Mouse (Mus musculus): ENCODE measurements around the gene Ankrd39. TPM values are rescaled to one million over a fixed set of nuclear protein-coding genes. Genes with fewer than 3 reads are reported as not detected.
A peak's percentile ranks its signal among the peaks of the same experiment; 100 is the strongest.

Ankrd39 gene
- polyA plus RNA-seq, 1 experiment from 2014 or later, result 23.1 TPM

DNA sequence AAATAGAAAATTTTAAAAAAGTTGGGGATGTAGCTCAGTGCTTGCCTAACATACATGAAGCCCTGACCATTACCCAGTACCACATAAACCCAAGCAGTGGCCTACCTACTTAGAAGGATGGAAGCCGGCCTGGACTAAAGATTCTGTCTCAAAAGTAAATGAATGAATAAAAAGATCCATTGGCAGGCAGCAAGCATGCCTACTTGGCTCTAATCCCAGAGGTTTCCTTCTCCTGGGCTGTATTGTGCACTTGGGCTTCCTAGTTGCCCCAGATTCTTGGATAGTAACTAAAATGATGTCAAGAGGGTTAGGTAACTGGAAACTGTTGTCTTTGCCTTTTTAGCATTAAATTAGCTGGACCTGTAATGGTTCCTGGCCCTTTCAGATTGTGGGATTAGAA, 33.9 kb downstream of the Ankrd39 start:
- H3K36me3 ChIP-seq (ENCODE audit: insufficient read depth, low read length), result no peaks in the 10 kb centered on the region
- H3K27me3 ChIP-seq (replicated peaks; ENCODE audit: insufficient read depth, low read length), result no peaks in the 10 kb centered on the region
- 7% methylated on average over 1 of the region's 1 CpGs for WGBS
- peaks cover 17% of the 10 kb centered on the region; the same call in 1 of the 2 replicates for H3K4me1 ChIP-seq (ENCODE audit: insufficient read depth, low read depth, low read length)
- H3K27ac ChIP-seq (ENCODE audit: low read length), result no peak overlapping the region
- no peak for DNase-seq (ENCODE audit: low spot score)
- TF ChIP-seq EP300 (IDR thresholded peaks at IDR 0.05) (no peak), CTCF (IDR thresholded peaks at IDR 0.05) (no peak)
- peak overlapping the region; percentile 82; the same call in 1 of the 2 replicates for H3K9ac ChIP-seq (replicated peaks; ENCODE audit: low read depth)
- H3K4me3 ChIP-seq (ENCODE audit: low read depth, low read length), result peak overlapping the region; percentile 97
- H3K4me2 ChIP-seq (replicated peaks; ENCODE audit: low read depth, low read length), result peak overlapping the region; percentile 98
- no peak for ATAC-seq
- no peaks in the 10 kb centered on the region for H3K9me3 ChIP-seq (ENCODE audit: low read length)

DNA sequence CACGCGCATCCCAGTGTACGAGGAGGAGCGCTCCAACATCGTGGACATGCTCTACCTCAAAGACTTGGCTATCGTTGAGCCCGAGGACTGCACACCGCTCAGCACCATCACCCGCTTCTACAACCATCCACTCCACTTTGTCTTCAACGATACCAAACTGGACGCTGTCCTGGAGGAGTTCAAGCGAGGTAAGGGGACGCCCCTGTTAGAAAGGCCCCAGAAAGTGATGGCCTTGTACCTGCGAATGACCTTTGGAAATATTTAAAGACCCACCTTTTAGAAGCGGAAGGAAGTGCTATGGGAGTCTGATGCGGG, 34.3 kb downstream of the Ankrd39 start:
- peak overlapping the region; percentile 82 for H3K9ac ChIP-seq (replicated peaks; ENCODE audit: low read depth)
- peak overlapping the region; percentile 97 for H3K4me3 ChIP-seq (ENCODE audit: low read depth, low read length)
- no peaks in the 10 kb centered on the region for H3K27me3 ChIP-seq (replicated peaks; ENCODE audit: insufficient read depth, low read length)
- peaks cover 17% of the 10 kb centered on the region; the same call in 1 of the 2 replicates for H3K4me1 ChIP-seq (ENCODE audit: insufficient read depth, low read depth, low read length)
- no peak for DNase-seq (ENCODE audit: low spot score)
- ATAC-seq, result no peak
- H3K4me2 ChIP-seq (replicated peaks; ENCODE audit: low read depth, low read length), result peak overlapping the region; percentile 98
- no peaks in the 10 kb centered on the region for H3K36me3 ChIP-seq (ENCODE audit: insufficient read depth, low read length)
- 2% methylated on average over 16 of the region's 16 CpGs for WGBS
- TF ChIP-seq CTCF (IDR thresholded peaks at IDR 0.05), result no peak
- no peak for TF ChIP-seq EP300 (IDR thresholded peaks at IDR 0.05)
- H3K27ac ChIP-seq (ENCODE audit: low read length), result peak overlapping the region; percentile 98; the same call in 1 of the 2 replicates
- H3K9me3 ChIP-seq (ENCODE audit: low read length), result no peaks in the 10 kb centered on the region

DNA sequence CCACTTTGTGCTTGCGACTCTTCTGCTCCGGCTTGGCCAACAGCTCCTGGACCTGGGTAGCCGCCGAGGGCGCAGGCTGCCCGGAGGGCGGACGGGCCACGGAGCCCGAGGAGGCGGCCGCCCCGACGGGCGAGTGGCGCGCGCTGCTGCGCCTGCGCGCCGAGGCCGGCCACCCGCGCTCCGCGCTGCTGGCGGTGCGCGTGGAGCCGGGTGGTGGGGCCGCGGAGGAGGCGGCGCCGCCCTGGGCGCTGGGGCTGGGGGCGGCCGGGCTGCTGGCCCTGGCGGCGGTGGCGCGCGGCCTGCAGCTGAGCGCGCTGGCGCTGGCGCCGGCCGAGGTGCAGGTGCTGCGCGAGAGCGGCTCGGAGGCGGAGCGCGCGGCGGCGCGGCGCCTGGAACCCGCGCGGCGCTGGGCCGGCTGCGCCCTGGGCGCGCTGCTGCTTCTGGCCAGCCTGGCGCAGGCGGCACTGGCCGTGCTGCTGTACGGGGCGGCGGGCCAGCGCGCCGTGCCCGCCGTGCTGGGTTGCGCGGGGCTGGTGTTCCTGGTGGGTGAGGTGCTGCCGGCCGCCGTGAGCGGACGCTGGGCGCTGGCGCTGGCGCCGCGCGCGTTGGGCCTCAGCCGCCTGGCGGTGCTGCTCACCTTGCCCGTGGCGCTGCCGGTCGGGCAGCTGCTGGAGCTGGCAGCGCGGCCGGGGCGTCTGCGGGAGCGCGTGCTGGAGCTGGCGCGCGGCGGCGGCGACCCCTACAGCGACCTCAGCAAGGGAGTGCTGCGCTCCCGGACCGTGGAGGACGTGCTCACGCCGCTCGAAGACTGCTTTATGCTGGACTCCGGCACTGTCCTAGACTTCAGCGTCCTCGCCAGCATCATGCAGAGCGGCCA, 34.9 kb downstream of the Ankrd39 start:
- peak; percentile 59 for DNase-seq (ENCODE audit: low spot score)
- no peaks in the 10 kb centered on the region for H3K9me3 ChIP-seq (ENCODE audit: low read length)

DNA sequence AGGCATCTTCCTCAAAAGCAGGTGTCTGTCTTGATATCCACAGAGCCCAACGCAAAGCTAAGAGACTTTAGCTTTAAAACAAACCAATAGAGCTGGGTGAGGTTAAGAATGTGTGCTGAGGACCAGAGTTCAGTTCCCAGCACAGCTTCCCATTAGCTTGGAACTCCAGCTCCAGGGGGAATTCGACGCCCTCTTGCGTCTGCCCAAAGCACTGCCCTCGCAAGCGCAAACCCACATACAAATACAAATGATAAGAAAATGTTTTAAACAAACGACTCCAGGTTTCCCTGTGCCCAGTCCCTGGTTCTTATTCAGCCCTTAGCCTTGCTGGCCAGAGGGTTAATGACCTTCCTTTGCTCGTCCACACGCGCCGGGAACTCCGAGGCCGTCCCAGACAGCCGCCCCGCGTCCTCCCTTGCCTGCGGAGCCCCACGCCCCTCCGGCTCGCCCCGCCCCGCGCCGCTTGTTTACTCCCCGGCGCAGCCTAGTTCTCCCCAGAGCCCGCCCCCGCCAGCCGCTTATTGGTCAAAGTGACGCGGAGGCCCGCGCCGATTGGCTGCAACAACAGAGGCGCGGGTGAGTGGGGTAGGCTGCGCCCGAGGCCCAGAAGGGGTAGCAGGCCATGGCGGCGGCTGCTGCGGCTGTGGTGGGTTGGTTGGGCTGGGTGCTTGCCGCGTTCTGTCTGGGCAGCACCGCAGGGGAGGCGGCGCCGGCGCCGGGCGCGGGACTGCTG, 35.8 kb downstream of the Ankrd39 start, which contains the start of gene Cnnm3:
Gene Cnnm3, plus strand, starts transcription at position 579 of the 733 bp plus-strand sequence.
- H3K4me3 ChIP-seq (ENCODE audit: low read depth, low read length), result peak within 1 kb of the TSS; percentile 97
- WGBS, result 2% methylated on average over 39 of the region's 51 CpGs
- no peaks in the 10 kb centered on the region for H3K27me3 ChIP-seq (replicated peaks; ENCODE audit: insufficient read depth, low read length)
- TF ChIP-seq CTCF (IDR thresholded peaks at IDR 0.05) (peak; percentile 63), EP300 (IDR thresholded peaks at IDR 0.05) (no peak; the same call in 1 of the 2 replicates)
- peak within 1 kb of the TSS; percentile 98 for H3K4me2 ChIP-seq (replicated peaks; ENCODE audit: low read depth, low read length)
- peak within 1 kb of the TSS; percentile 98 for H3K27ac ChIP-seq (ENCODE audit: low read length)
- peaks cover 17% of the 10 kb centered on the region; the same call in 1 of the 2 replicates for H3K4me1 ChIP-seq (ENCODE audit: insufficient read depth, low read depth, low read length)
- no peaks in the 10 kb centered on the region for H3K9me3 ChIP-seq (ENCODE audit: low read length)
- H3K36me3 ChIP-seq (ENCODE audit: insufficient read depth, low read length), result no peaks in the 10 kb centered on the region
- DNase-seq (ENCODE audit: low spot score) (peak; percentile 98), ATAC-seq (peak; percentile 99)
- H3K9ac ChIP-seq (replicated peaks; ENCODE audit: low read depth), result peak within 1 kb of the TSS; percentile 82

More for the DNA sequence above, 34.9 kb downstream of the Ankrd39 start:
- no peaks in the 10 kb centered on the region for H3K36me3 ChIP-seq (ENCODE audit: insufficient read depth, low read length)
- peak; percentile 59 for ATAC-seq
- H3K4me3 ChIP-seq (ENCODE audit: low read depth, low read length), result peak overlapping the region; percentile 97
- H3K27me3 ChIP-seq (replicated peaks; ENCODE audit: insufficient read depth, low read length), result no peaks in the 10 kb centered on the region
- peak overlapping the region; percentile 98 for H3K27ac ChIP-seq (ENCODE audit: low read length)
- peak overlapping the region; percentile 82 for H3K9ac ChIP-seq (replicated peaks; ENCODE audit: low read depth)
- WGBS, result 3% methylated on average over 55 of the region's 126 CpGs
- TF ChIP-seq CTCF (IDR thresholded peaks at IDR 0.05) (no peak), EP300 (IDR thresholded peaks at IDR 0.05) (no peak)
- peak overlapping the region; percentile 98 for H3K4me2 ChIP-seq (replicated peaks; ENCODE audit: low read depth, low read length)
- peaks cover 17% of the 10 kb centered on the region; the same call in 1 of the 2 replicates for H3K4me1 ChIP-seq (ENCODE audit: insufficient read depth, low read depth, low read length)

DNA sequence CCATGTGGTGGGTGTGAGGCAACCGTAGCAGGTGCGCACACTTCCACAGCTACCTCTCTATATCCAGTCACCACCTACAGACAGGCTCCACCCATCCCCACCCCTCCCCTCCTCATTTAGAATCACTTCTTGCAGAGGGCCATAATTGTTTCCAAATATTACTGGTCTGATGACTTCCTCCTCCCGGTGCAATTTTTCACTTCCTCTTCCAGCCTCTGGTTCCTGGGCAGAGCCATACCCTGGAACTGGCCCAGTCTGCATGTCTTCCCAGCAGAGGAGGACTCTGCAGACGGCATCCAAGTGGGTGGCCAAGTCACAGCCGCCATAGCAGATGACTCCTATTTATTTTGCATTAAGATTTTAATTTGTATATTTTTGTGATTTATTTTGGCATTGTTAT, 39.0 kb downstream of the Ankrd39 start:
- H3K36me3 ChIP-seq (ENCODE audit: insufficient read depth, low read length), result no peaks in the 10 kb centered on the region
- DNase-seq (ENCODE audit: low spot score) (peak; percentile 51), ATAC-seq (no peak)
- no peak overlapping the region for H3K27ac ChIP-seq (ENCODE audit: low read length)
- H3K4me3 ChIP-seq (ENCODE audit: low read depth, low read length), result no peak overlapping the region
- no peaks in the 10 kb centered on the region for H3K9me3 ChIP-seq (ENCODE audit: low read length)
- 56% methylated on average over 5 of the region's 5 CpGs for WGBS
- H3K4me1 ChIP-seq (ENCODE audit: insufficient read depth, low read depth, low read length), result peaks cover 7% of the 10 kb centered on the region; the same call in 1 of the 2 replicates
- no peak overlapping the region for H3K4me2 ChIP-seq (replicated peaks; ENCODE audit: low read depth, low read length)
- TF ChIP-seq EP300 (IDR thresholded peaks at IDR 0.05), result no peak
- no peak overlapping the region for H3K9ac ChIP-seq (replicated peaks; ENCODE audit: low read depth)
- H3K27me3 ChIP-seq (replicated peaks; ENCODE audit: insufficient read depth, low read length), result no peaks in the 10 kb centered on the region

DNA sequence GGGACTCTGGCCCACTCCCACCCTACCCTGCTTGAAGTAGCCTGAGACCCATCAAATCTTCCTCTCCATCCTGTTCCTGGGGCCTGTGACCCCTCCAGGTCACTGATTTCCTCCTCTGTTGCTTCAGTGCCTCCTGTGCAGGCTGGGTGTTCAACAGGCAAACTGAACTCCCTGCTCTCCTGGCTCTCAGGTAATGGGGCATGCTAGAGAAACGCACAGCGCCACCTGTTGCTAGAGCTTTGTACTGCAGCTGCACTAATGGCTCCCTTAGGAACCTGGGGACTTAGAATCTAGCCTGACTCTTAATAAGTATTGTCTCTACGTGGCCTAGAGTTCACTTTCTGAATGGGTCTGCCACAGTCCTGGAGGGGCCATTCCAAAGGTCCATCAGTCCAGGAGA, 46.0 kb downstream of the Ankrd39 start:
- Histone ChIP-seq H3K4me3 (ENCODE audit: low read depth, low read length) (no peak overlapping the region), H3K27ac (ENCODE audit: low read length) (no peak overlapping the region), H3K4me2 (replicated peaks; ENCODE audit: low read depth, low read length) (no peak overlapping the region), H3K9me3 (ENCODE audit: low read length) (no peaks in the 10 kb centered on the region), H3K9ac (replicated peaks; ENCODE audit: low read depth) (no peak overlapping the region), H3K36me3 (ENCODE audit: insufficient read depth, low read length) (no peaks in the 10 kb centered on the region), H3K4me1 (ENCODE audit: insufficient read depth, low read depth, low read length) (no peaks in the 10 kb centered on the region), H3K27me3 (replicated peaks; ENCODE audit: insufficient read depth, low read length) (no peaks in the 10 kb centered on the region)
- ATAC-seq, result peak; percentile 55
- WGBS, result 8% methylated on average over 3 of the region's 3 CpGs
- peak; percentile 96 for TF ChIP-seq CTCF (IDR thresholded peaks at IDR 0.05)
- TF ChIP-seq EP300 (IDR thresholded peaks at IDR 0.05), result no peak
- peak; percentile 66 for DNase-seq (ENCODE audit: low spot score)
